Mouse (Mus musculus) MEL (cell line): Measurements from ENCODE around the gene Iqcc.

Experiments used
- BHLHE40 ChIP-seq: IDR thresholded peaks from 2 replicates; pipeline ENCODE4 v1.6.1; 2012; ENCODE audit warnings: low read depth, mild to moderate bottlenecking, inconsistent platforms, low read length, improper control_type of control experiment, borderline replicate concordance
- CTCF ChIP-seq, 3 experiments: IDR thresholded peaks in 2 of 3; conservative IDR thresholded peaks in 1 of 3; 2 replicates each; pipeline ENCODE4 v1.5.1; 2011 to 2012; ENCODE audit warnings: low read length in 3 of 3, low read depth in 2 of 3, mild to moderate bottlenecking in 2 of 3, improper control_type of control experiment in 1 of 3, inconsistent platforms in 1 of 3, mixed read lengths in 1 of 3, moderate library complexity in 1 of 3; ENCODE audit not compliant: control insufficient read depth in 1 of 3, insufficient read depth in 1 of 3, poor library complexity in 1 of 3, severe bottlenecking in 1 of 3
- EP300 ChIP-seq, 2 experiments: IDR thresholded peaks; 2 replicates each; pipeline ENCODE4 v1.6.1; 2011; ENCODE audit warnings: improper control_type of control experiment in 2 of 2, low read length in 2 of 2, low read depth in 1 of 2, mild to moderate bottlenecking in 1 of 2
- GATA1 ChIP-seq: IDR thresholded peaks from 2 replicates; pipeline ENCODE4 v1.6.1; 2011; ENCODE audit warnings: low read depth, low read length, improper control_type of control experiment
- MAX ChIP-seq: IDR thresholded peaks from 2 replicates; pipeline ENCODE4 v1.6.1; 2011; ENCODE audit warnings: low read length, improper control_type of control experiment
- MYB ChIP-seq: IDR thresholded peaks from 2 replicates; pipeline ENCODE4 v1.6.1; 2011; ENCODE audit warnings: mild to moderate bottlenecking, low read depth, low read length, improper control_type of control experiment
- NELFE ChIP-seq: IDR thresholded peaks from 2 replicates; pipeline ENCODE4 v1.6.1; 2011; ENCODE audit warnings: low read depth, low read length, improper control_type of control experiment
- POLR2A ChIP-seq, 2 experiments: IDR thresholded peaks; 2 replicates each; pipeline ENCODE4 v1.6.1; 2011 to 2012; ENCODE audit warnings: low read length in 2 of 2, mild to moderate bottlenecking in 2 of 2, control low read depth in 1 of 2, improper control_type of control experiment in 1 of 2, low read depth in 1 of 2, moderate library complexity in 1 of 2; ENCODE audit not compliant: control insufficient read depth in 1 of 2, insufficient read depth in 1 of 2, poor library complexity in 1 of 2
- POLR2AphosphoS2 ChIP-seq: IDR thresholded peaks from 2 replicates; pipeline ENCODE4 v1.6.1; 2011; ENCODE audit warnings: low read length, improper control_type of control experiment
- UBTF ChIP-seq: IDR thresholded peaks from 2 replicates; pipeline ENCODE4 v1.6.1; 2012; ENCODE audit warnings: low read depth, mild to moderate bottlenecking, inconsistent platforms, low read length, improper control_type of control experiment, moderate library complexity, borderline replicate concordance; ENCODE audit not compliant: insufficient read depth
- ZNF384 ChIP-seq: IDR thresholded peaks from 2 replicates; pipeline ENCODE4 v1.6.1; 2012; ENCODE audit warnings: low read depth, mild to moderate bottlenecking, inconsistent platforms, low read length, improper control_type of control experiment

DNA sequence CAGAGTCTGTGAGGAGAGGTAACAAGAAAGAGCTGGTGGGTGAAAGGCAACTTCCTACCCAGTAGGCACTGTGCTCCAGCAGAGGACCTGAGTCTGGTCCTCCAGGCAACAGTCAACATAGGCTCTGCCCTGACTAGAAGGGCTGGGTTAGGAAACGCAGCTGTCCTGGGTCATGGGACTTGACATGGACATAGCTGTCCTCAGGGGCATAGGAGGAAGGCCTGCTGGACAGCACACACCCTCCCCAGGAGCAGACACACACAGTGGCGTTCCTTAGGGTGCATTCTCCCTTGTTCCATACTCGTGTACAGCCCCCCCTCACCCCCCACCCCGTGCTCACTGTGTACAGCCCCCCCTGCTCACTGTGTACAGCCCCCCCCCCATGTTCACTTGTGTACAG lies 8.4 kb downstream of the Iqcc start:
- no peak for TF ChIP-seq EP300 (IDR thresholded peaks at IDR 0.05; ENCODE audit: low read depth in 1 of 2, low read length in 2 of 2)
- no peak for TF ChIP-seq MYB
- TF ChIP-seq CTCF (IDR thresholded peaks at IDR 0.05 in 2 of 3, conservative IDR thresholded peaks at IDR 0.05 in 1 of 3; ENCODE audit: control insufficient read depth in 1 of 3, insufficient read depth in 1 of 3, low read depth in 2 of 3, low read length in 3 of 3, poor library complexity in 1 of 3, severe bottlenecking in 1 of 3) = no peak
- no peak for TF ChIP-seq POLR2A (IDR thresholded peaks at IDR 0.05; ENCODE audit: control insufficient read depth in 1 of 2, insufficient read depth in 1 of 2, low read depth in 1 of 2, low read length in 2 of 2, poor library complexity in 1 of 2)
- TF ChIP-seq POLR2AphosphoS2 = no peak
- no peak for TF ChIP-seq MAX
- TF ChIP-seq ZNF384 = no peak
- no peak for TF ChIP-seq UBTF
- TF ChIP-seq NELFE = no peak
- no peak for TF ChIP-seq BHLHE40
- no peak for TF ChIP-seq GATA1
